Comparison of ENCODE assay signal across 17 mouse cellular contexts in genomic region chr3:101660176-101660575, GRCm38 (mm10). TPM values are rescaled to one million over a fixed set of nuclear protein-coding genes. Genes with fewer than 3 reads are reported as not detected.
DNase-seq lines count a peak whose midpoint lies in the region; ATAC-seq and TF ChIP-seq lines count a peak whose summit lies in the region.
"Had no signal": no experiment of that assay in that cellular context is flagged by ENCODE, and none has a peak within 500 bp of the region (broad histone marks: within the 10 kb centered on the region; RNA-seq: fewer than 3 reads in every experiment).

No protein-coding gene starts in this region.

- no peaks in the 10 kb centered on the region for H3K36me3 ChIP-seq in forebrain, embryonic 14.5 days (ENCODE audit: control insufficient read depth, insufficient read depth, low read length)
- no peaks in the 10 kb centered on the region for H3K36me3 ChIP-seq in forebrain, embryonic 16.5 days (ENCODE audit: control insufficient read depth, insufficient read depth)
- no peaks in the 10 kb centered on the region for H3K36me3 ChIP-seq in forebrain, postnatal 0 days (ENCODE audit: insufficient read depth)
- no peaks in the 10 kb centered on the region for H3K36me3 ChIP-seq in hindbrain, postnatal 0 days (ENCODE audit: insufficient read depth, low read length)
- no peaks in the 10 kb centered on the region for H3K36me3 ChIP-seq in midbrain, embryonic 14.5 days (ENCODE audit: control insufficient read depth, insufficient read depth, low read length)
- H3K36me3 ChIP-seq: embryonic facial prominence, embryonic 15.5 days; heart, embryonic 12.5 days; liver, embryonic 15.5 days had no signal

- TF ChIP-seq CTCF in forebrain, postnatal 0 days (IDR thresholded peaks at IDR 0.05; ENCODE audit: low read depth) = no peak
- TF ChIP-seq CTCF in hindbrain, postnatal 0 days (IDR thresholded peaks at IDR 0.05; ENCODE audit: low read depth) = no peak

- H3K4me1 ChIP-seq in forebrain, embryonic 14.5 days (ENCODE audit: control insufficient read depth, insufficient read depth, low read length) = peaks cover 15% of the 10 kb centered on the region
- H3K4me1 ChIP-seq in forebrain, embryonic 16.5 days (replicated peaks; ENCODE audit: control insufficient read depth, insufficient read depth, low read length) = peaks cover 11% of the 10 kb centered on the region
- peaks cover 7% of the 10 kb centered on the region for H3K4me1 ChIP-seq in forebrain, postnatal 0 days (ENCODE audit: insufficient read depth)
- peaks cover 19% of the 10 kb centered on the region; the same call in 1 of the 2 replicates for H3K4me1 ChIP-seq in hindbrain, postnatal 0 days (ENCODE audit: insufficient read depth, low read length)
- H3K4me1 ChIP-seq in midbrain, embryonic 14.5 days (ENCODE audit: control insufficient read depth, insufficient read depth, low read length) = peaks cover 19% of the 10 kb centered on the region
- H3K4me1 ChIP-seq: embryonic facial prominence, embryonic 15.5 days; liver, embryonic 15.5 days had no signal

- WGBS in forebrain, embryonic 14.5 days = 92% methylated on average over 4 of the region's 4 CpGs
- 87% methylated on average over 4 of the region's 4 CpGs for WGBS in forebrain, embryonic 16.5 days
- 89% methylated on average over 4 of the region's 4 CpGs for WGBS in forebrain, postnatal 0 days
- WGBS in hindbrain, postnatal 0 days = 68% methylated on average over 4 of the region's 4 CpGs
- 88% methylated on average over 4 of the region's 4 CpGs for WGBS in midbrain, embryonic 14.5 days

- no peak overlapping the region for H3K9ac ChIP-seq in forebrain, embryonic 14.5 days (ENCODE audit: low read length)
- H3K9ac ChIP-seq in forebrain, embryonic 16.5 days (replicated peaks; ENCODE audit: low read depth, low read length) = no peak overlapping the region
- H3K9ac ChIP-seq in forebrain, postnatal 0 days = no peak overlapping the region
- no peak overlapping the region for H3K9ac ChIP-seq in hindbrain, postnatal 0 days (replicated peaks; ENCODE audit: low read length)
- H3K9ac ChIP-seq in midbrain, embryonic 14.5 days (replicated peaks; ENCODE audit: low read length) = no peak overlapping the region
- H3K9ac ChIP-seq: embryonic facial prominence, embryonic 15.5 days; heart, embryonic 12.5 days; liver, embryonic 15.5 days had no signal

- H3K4me3 ChIP-seq in forebrain, embryonic 14.5 days (ENCODE audit: low read depth, low read length) = no peak overlapping the region
- H3K4me3 ChIP-seq in forebrain, embryonic 16.5 days (replicated peaks; ENCODE audit: low read length) = no peak overlapping the region
- no peak overlapping the region for H3K4me3 ChIP-seq in forebrain, postnatal 0 days (ENCODE audit: low read depth, low read length)
- no peak overlapping the region for H3K4me3 ChIP-seq in hindbrain, postnatal 0 days (ENCODE audit: low read length)
- H3K4me3 ChIP-seq in midbrain, embryonic 14.5 days (replicated peaks; ENCODE audit: low read depth, low read length) = no peak overlapping the region
- H3K4me3 ChIP-seq: embryonic facial prominence, embryonic 15.5 days; heart, embryonic 12.5 days; liver, embryonic 15.5 days; myocyte had no signal

- H3K4me2 ChIP-seq in forebrain, embryonic 14.5 days (ENCODE audit: low read length) = no peak overlapping the region
- H3K4me2 ChIP-seq in forebrain, embryonic 16.5 days (ENCODE audit: low read length) = no peak overlapping the region
- H3K4me2 ChIP-seq in forebrain, postnatal 0 days (ENCODE audit: low read depth) = no peak overlapping the region
- no peak overlapping the region for H3K4me2 ChIP-seq in hindbrain, postnatal 0 days (ENCODE audit: low read depth, low read length)
- no peak overlapping the region for H3K4me2 ChIP-seq in midbrain, embryonic 14.5 days (ENCODE audit: low read length)
- H3K4me2 ChIP-seq: embryonic facial prominence, embryonic 15.5 days; heart, embryonic 12.5 days; liver, embryonic 15.5 days had no signal

- H3K9me3 ChIP-seq in forebrain, embryonic 14.5 days (replicated peaks; ENCODE audit: control insufficient read depth, low read length) = no peaks in the 10 kb centered on the region
- H3K9me3 ChIP-seq in forebrain, embryonic 16.5 days (ENCODE audit: control insufficient read depth, low read length) = no peaks in the 10 kb centered on the region
- H3K9me3 ChIP-seq in forebrain, postnatal 0 days (ENCODE audit: low read length) = no peaks in the 10 kb centered on the region
- H3K9me3 ChIP-seq in hindbrain, postnatal 0 days (ENCODE audit: low read length) = no peaks in the 10 kb centered on the region
- H3K9me3 ChIP-seq in midbrain, embryonic 14.5 days (ENCODE audit: control insufficient read depth, low read length) = no peaks in the 10 kb centered on the region
- H3K9me3 ChIP-seq: embryonic facial prominence, embryonic 15.5 days; heart, embryonic 12.5 days; liver, embryonic 15.5 days had no signal

- H3K27ac ChIP-seq in forebrain, embryonic 14.5 days (ENCODE audit: low read depth, low read length) = peak overlapping the region; percentile 63; the same call in 1 of the 2 replicates
- H3K27ac ChIP-seq in forebrain, embryonic 16.5 days (ENCODE audit: low read length) = no peak overlapping the region
- peak overlapping the region; percentile 59; the same call in 1 of the 2 replicates for H3K27ac ChIP-seq in forebrain, postnatal 0 days (ENCODE audit: low read depth, low read length)
- H3K27ac ChIP-seq in hindbrain, postnatal 0 days = peak overlapping the region; percentile 67; the same call in 1 of the 2 replicates
- peak overlapping the region; percentile 83 for H3K27ac ChIP-seq in midbrain, embryonic 14.5 days (replicated peaks; ENCODE audit: low read depth, low read length)
- H3K27ac ChIP-seq: embryonic facial prominence, embryonic 15.5 days; liver, embryonic 15.5 days had no signal

- ATAC-seq in forebrain, embryonic 14.5 days = no peak
- no peak for ATAC-seq in forebrain, embryonic 16.5 days
- no peak for ATAC-seq in forebrain, postnatal 0 days
- 0 out of 2 replicates have a peak, but pooled peaks have one; percentile 36 for ATAC-seq in hindbrain, postnatal 0 days
- ATAC-seq in midbrain, embryonic 14.5 days (ENCODE audit: low FRiP score, low TSS enrichment) = no peak
- no peak for ATAC-seq in erythroblast, adult 5-6 weeks (replicated peaks; ENCODE audit: low FRiP score, poor library complexity, severe bottlenecking)

- H3K27me3 ChIP-seq in forebrain, embryonic 14.5 days (replicated peaks; ENCODE audit: control insufficient read depth, insufficient read depth, low read length) = no peaks in the 10 kb centered on the region
- no peaks in the 10 kb centered on the region for H3K27me3 ChIP-seq in forebrain, embryonic 16.5 days (replicated peaks; ENCODE audit: control insufficient read depth, insufficient read depth, low read length)
- H3K27me3 ChIP-seq in forebrain, postnatal 0 days (ENCODE audit: insufficient read depth, low read length) = no peaks in the 10 kb centered on the region
- no peaks in the 10 kb centered on the region for H3K27me3 ChIP-seq in hindbrain, postnatal 0 days (ENCODE audit: insufficient read depth, low read length)
- no peaks in the 10 kb centered on the region for H3K27me3 ChIP-seq in midbrain, embryonic 14.5 days (ENCODE audit: control insufficient read depth, insufficient read depth, low read length)
- H3K27me3 ChIP-seq: embryonic facial prominence, embryonic 15.5 days; heart, embryonic 12.5 days; liver, embryonic 15.5 days had no signal

- no peak for DNase-seq in forebrain, embryonic 14.5 days (ENCODE audit: low spot score)
- no peak for DNase-seq in forebrain, postnatal 0 days
- no peak for DNase-seq in hindbrain, postnatal 0 days (ENCODE audit: low spot score)
- no peak for DNase-seq in midbrain, embryonic 14.5 days
- no peak for DNase-seq in layer of hippocampus, adult 18-20 months (ENCODE audit: low spot score in 2 of 2)
- DNase-seq in thymus, postnatal 0 days (ENCODE audit: low spot score) = no peak
- DNase-seq: adrenal gland, adult 8-10 months; gastrocnemius, postnatal 14 days; kidney, postnatal 14 days; lung, postnatal 36 days; thymus, postnatal 25 days had no signal

RNA-seq across cellular contexts. Expression of gene Atp1a1, which starts 55.7 kb away (rescaled TPM):
- polyA plus RNA-seq in forebrain, embryonic 14.5 days (2014; fragmentation: Nextera tagmentation; extraction: Ambion mirVana) = 50.8 and 64.9 TPM in 2 replicates
- 42.7 and 49.2 TPM in 2 replicates for polyA plus RNA-seq in forebrain, embryonic 16.5 days (2015; fragmentation: Nextera tagmentation; extraction: Ambion mirVana)
- total RNA-seq in forebrain, postnatal 0 days (2014; rRNA removed) = 160 and 199 TPM in 2 replicates
- 50.2 and 53.7 TPM in 2 replicates for polyA plus RNA-seq in forebrain, postnatal 0 days (2015; fragmentation: Nextera tagmentation; extraction: Ambion mirVana)
- total RNA-seq in hindbrain, postnatal 0 days (2014; rRNA removed) = 244 and 264 TPM in 2 replicates
- 66.3 and 66.4 TPM in 2 replicates for polyA plus RNA-seq in hindbrain, postnatal 0 days (2015; fragmentation: Nextera tagmentation; extraction: Ambion mirVana)
- polyA plus RNA-seq in midbrain, embryonic 14.5 days (2014; fragmentation: Nextera tagmentation; extraction: Ambion mirVana) = 80.9 and 84.7 TPM in 2 replicates
- total RNA-seq in erythroblast, adult 5-6 weeks (2015; ENCODE audit: low replicate concordance) = 24.4 and 27.4 TPM in 2 replicates
- total RNA-seq in erythroblast, adult 5-6 weeks (2017; ENCODE audit: low replicate concordance) = 36.5 and 36.7 TPM in 2 replicates
- 100 to 1,000 TPM; 518 to 527 TPM for total RNA-seq in layer of hippocampus, adult 18-20 months (2021)
- 106 and 112 TPM in 2 replicates for polyA plus RNA-seq in thymus, postnatal 0 days (2015; fragmentation: Nextera tagmentation; extraction: Ambion mirVana)
